Mouse (Mus musculus): ENCODE measurements around the gene Mrpl40. TPM values are rescaled to one million over a fixed set of nuclear protein-coding genes. Genes with fewer than 3 reads are reported as not detected.
A peak's percentile ranks its signal among the peaks of the same experiment; 100 is the strongest.
"Not testable (repeated sequence)": the region's sequence is repeated elsewhere in the genome, so short reads cannot be mapped to it uniquely, and the experiment has no call there.

The Mrpl40 gene
- total and polyA plus RNA-seq, 2 experiments from 2014 or later = 10.1 to 87.1 TPM

DNA sequence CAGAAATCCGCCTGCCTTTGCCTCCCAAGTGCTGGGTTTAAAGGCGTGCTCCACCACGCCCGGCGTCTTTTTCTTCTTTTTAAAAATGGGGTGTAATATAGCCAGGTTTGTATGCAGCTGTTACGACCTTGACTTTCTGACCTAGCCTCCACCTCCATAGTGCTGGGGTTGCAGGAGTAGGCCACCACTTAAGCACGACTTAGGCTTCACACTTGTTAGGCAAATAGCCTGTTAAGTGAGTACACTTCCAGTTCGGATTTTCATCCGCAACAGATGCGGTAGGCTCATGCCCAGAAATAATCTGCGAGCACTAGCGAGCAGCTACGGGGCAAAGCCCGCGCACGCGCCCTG, 596 bp downstream of the Mrpl40 start:
- Histone ChIP-seq H3K4me2 (ENCODE audit: low read depth, low read length) (peak overlapping the region; percentile 98), H3K27ac (ENCODE audit: low read depth) (peak overlapping the region; percentile 92), H3K27me3 (ENCODE audit: control insufficient read depth, insufficient read depth, low read length) (no peaks in the 10 kb centered on the region), H3K4me3 (ENCODE audit: low read depth, low read length) (peak overlapping the region; percentile 83), H3K36me3 (replicated peaks; ENCODE audit: control insufficient read depth, insufficient read depth, low read length) (peaks cover 36% of the 10 kb centered on the region), H3K9me3 (replicated peaks; ENCODE audit: control insufficient read depth, low read length) (no peaks in the 10 kb centered on the region), H3K4me1 (ENCODE audit: control insufficient read depth, insufficient read depth) (peaks cover 6% of the 10 kb centered on the region), H3K9ac (replicated peaks; ENCODE audit: low read depth, low read length) (peak overlapping the region; percentile 87)
- ATAC-seq (ENCODE audit: insufficient read depth, low read depth) = no peak; the same call in 1 of the 2 replicates
- under 1% methylated on average over 17 of the region's 17 CpGs for WGBS
- TF ChIP-seq CTCF (IDR thresholded peaks at IDR 0.05; ENCODE audit: low read depth) = no peak
- TF ChIP-seq EP300 (IDR thresholded peaks at IDR 0.05; ENCODE audit: low read depth) = no peak
- no peak for DNase-seq (ENCODE audit: low spot score)

DNA sequence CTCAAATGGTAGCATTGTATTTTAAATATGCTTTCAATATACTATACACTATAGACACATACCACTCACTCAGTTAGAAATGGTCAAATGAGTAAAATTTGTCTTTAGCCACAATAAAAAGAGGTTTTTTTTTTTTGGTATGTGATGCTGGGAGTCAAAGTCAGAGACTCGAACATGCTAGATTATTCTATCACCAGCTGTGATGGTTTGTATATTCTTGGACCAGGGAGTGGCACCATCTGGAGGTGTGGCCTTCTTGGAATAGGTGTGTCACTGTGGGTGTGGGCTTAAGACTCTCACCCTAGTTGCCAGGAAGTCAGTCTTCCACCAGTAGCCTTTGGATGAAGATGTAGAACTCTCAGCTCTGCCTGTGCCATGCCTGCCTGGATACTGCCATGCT, 6.2 kb downstream of the Mrpl40 start:
- H3K9ac ChIP-seq (replicated peaks; ENCODE audit: low read depth, low read length); H3K4me3 ChIP-seq (ENCODE audit: low read depth, low read length); H3K4me2 ChIP-seq (ENCODE audit: low read depth, low read length); H3K27ac ChIP-seq (ENCODE audit: low read depth); H3K9me3 ChIP-seq (replicated peaks; ENCODE audit: control insufficient read depth, low read length); H3K4me1 ChIP-seq (ENCODE audit: control insufficient read depth, insufficient read depth); ATAC-seq (ENCODE audit: insufficient read depth, low read depth); DNase-seq (ENCODE audit: low spot score); H3K27me3 ChIP-seq (ENCODE audit: control insufficient read depth, insufficient read depth, low read length): not testable (repeated sequence)
- H3K36me3 ChIP-seq (replicated peaks; ENCODE audit: control insufficient read depth, insufficient read depth, low read length) = peaks cover 38% of the 10 kb centered on the region
- 64% methylated on average over 1 of the region's 1 CpGs for WGBS

DNA sequence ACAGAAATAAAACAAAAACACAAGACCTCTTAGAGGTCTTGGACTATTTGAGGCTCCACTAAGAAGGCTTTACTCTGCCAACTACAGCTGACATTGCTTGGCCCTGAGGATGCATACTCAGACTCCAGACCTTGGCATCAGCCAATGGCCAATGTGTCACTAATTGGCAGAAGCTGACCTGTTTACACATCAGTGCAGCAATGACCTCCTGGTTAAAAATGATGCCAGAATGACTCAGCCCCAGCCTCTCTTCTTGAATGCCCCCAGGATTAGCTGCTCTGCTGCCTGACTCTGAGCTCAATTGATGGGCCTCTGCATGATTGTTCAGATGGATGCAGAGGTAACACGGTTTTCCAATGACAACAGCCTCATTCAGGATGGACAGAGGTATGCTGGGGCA, 16.5 kb downstream of the Mrpl40 start:
- WGBS = 52% methylated on average over 1 of the region's 1 CpGs
- no peak overlapping the region for H3K4me2 ChIP-seq (ENCODE audit: low read depth, low read length)
- H3K4me3 ChIP-seq (ENCODE audit: low read depth, low read length) = no peak overlapping the region
- DNase-seq (ENCODE audit: low spot score) = no peak
- H3K9me3 ChIP-seq (replicated peaks; ENCODE audit: control insufficient read depth, low read length) = 0 out of 2 replicates have a peak, but pooled peaks cover 3% of the 10 kb centered on the region
- H3K9ac ChIP-seq (replicated peaks; ENCODE audit: low read depth, low read length) = no peak overlapping the region
- no peaks in the 10 kb centered on the region for H3K27me3 ChIP-seq (ENCODE audit: control insufficient read depth, insufficient read depth, low read length)
- TF ChIP-seq EP300 (IDR thresholded peaks at IDR 0.05; ENCODE audit: low read depth) = no peak
- no peak for TF ChIP-seq CTCF (IDR thresholded peaks at IDR 0.05; ENCODE audit: low read depth)
- ATAC-seq (ENCODE audit: insufficient read depth, low read depth) = no peak; the same call in 1 of the 2 replicates
- H3K27ac ChIP-seq (ENCODE audit: low read depth) = no peak overlapping the region
- H3K4me1 ChIP-seq (ENCODE audit: control insufficient read depth, insufficient read depth) = no peaks in the 10 kb centered on the region
- H3K36me3 ChIP-seq (replicated peaks; ENCODE audit: control insufficient read depth, insufficient read depth, low read length) = no peaks in the 10 kb centered on the region

DNA sequence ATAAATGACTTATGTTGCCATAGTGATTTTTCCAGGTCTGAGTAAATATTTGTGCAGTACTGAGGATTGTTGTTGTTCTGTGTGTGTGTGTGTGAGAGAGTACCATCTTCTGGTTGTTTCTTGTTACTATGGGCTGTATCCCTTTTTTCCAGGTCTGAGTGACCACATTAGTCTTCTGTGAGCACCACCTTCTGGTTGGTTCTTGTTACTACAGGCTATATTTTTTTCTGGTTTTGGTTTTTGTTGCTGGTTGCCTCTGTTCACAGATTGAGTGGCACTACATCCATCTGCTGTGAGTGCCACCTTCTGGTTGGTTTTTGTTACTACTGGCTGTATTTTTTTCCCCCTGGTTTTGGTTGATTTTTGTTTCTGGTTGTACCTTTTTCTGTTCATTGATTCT, 18.1 kb downstream of the Mrpl40 start:
- peak; percentile 41; the same call in 1 of the 2 replicates for ATAC-seq (ENCODE audit: insufficient read depth, low read depth)
- Histone ChIP-seq H3K4me3 (ENCODE audit: low read depth, low read length) (no peak overlapping the region), H3K4me2 (ENCODE audit: low read depth, low read length) (no peak overlapping the region), H3K27ac (ENCODE audit: low read depth) (no peak overlapping the region), H3K36me3 (replicated peaks; ENCODE audit: control insufficient read depth, insufficient read depth, low read length) (no peaks in the 10 kb centered on the region), H3K9me3 (replicated peaks; ENCODE audit: control insufficient read depth, low read length) (0 out of 2 replicates have a peak, but pooled peaks cover 3% of the 10 kb centered on the region), H3K4me1 (ENCODE audit: control insufficient read depth, insufficient read depth) (no peaks in the 10 kb centered on the region), H3K9ac (replicated peaks; ENCODE audit: low read depth, low read length) (no peak overlapping the region), H3K27me3 (ENCODE audit: control insufficient read depth, insufficient read depth, low read length) (no peaks in the 10 kb centered on the region)
- TF ChIP-seq EP300 (IDR thresholded peaks at IDR 0.05; ENCODE audit: low read depth) (no peak), CTCF (IDR thresholded peaks at IDR 0.05; ENCODE audit: low read depth) (peak; percentile 42)
- DNase-seq (ENCODE audit: low spot score) = peak; percentile 50

DNA sequence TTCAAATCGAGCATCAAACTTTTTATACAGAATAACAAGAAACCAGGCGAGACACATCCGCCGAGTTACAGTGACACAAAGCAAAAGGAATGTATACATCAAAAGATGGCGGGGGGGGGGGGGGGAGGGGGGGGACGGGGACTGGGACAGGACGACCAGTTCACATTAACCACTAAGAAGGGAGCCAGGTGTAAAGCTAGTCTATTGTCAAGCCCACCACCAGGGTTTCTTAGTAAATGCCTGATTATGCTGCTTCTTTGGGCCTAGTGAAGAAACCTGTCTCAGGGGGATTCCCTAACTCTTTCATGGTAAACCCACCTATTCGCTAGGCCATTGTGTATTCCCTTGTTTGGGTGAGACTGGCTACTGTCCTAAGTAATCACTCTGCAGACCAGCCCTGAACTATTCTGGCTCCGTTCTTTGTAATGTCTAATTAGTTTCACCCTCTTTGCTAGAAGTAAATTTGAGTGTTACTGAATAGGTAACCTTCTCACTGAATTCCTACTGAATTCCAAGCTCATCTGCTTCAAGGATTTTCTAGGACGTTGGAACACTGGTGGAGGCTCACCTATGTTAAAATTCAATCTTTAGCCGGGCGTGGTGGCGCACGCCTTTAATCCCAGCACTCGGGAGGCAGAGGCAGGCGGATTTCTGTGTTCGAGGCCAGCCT, 27.0 kb downstream of the Mrpl40 start:
- not testable (repeated sequence) for H3K4me1 ChIP-seq (ENCODE audit: control insufficient read depth, insufficient read depth); ATAC-seq (ENCODE audit: insufficient read depth, low read depth); H3K36me3 ChIP-seq (replicated peaks; ENCODE audit: control insufficient read depth, insufficient read depth, low read length); H3K9ac ChIP-seq (replicated peaks; ENCODE audit: low read depth, low read length); H3K27me3 ChIP-seq (ENCODE audit: control insufficient read depth, insufficient read depth, low read length); H3K4me2 ChIP-seq (ENCODE audit: low read depth, low read length); DNase-seq (ENCODE audit: low spot score); H3K27ac ChIP-seq (ENCODE audit: low read depth); H3K4me3 ChIP-seq (ENCODE audit: low read depth, low read length); H3K9me3 ChIP-seq (replicated peaks; ENCODE audit: control insufficient read depth, low read length)
- 88% methylated on average over 16 of the region's 17 CpGs for WGBS

DNA sequence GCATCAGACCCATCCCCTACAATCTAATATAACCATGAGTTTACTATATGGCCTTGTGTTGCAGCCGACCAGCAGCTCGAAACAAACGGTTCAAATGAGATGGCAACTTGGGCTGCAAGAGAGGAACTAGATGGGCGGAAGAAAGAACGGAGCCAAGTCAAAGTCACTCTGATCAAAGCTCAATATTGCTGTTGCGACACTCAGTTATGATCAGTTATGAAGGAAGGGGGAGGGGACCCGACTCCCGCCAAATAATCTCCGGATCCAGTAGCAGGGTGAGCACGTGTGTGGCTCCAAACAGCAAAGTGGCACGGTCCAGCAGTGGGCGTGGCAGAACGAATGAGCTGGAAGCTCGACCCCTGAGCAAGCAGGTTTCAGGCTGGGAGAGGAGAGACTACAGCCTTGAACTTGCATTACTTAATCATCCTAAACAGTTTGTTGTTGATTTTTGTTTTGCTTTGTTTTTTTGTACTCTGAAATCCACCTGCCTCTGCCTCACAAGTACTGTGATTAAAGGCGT, 30.3 kb downstream of the Mrpl40 start:
- H3K4me3 ChIP-seq (ENCODE audit: low read depth, low read length) = no peak overlapping the region
- no peak for DNase-seq (ENCODE audit: low spot score)
- WGBS = 85% methylated on average over 15 of the region's 15 CpGs

More for the DNA sequence above, 30.3 kb downstream of the Mrpl40 start:
- H3K36me3 ChIP-seq (replicated peaks; ENCODE audit: control insufficient read depth, insufficient read depth, low read length) = no peaks in the 10 kb centered on the region
- no peak overlapping the region for H3K9ac ChIP-seq (replicated peaks; ENCODE audit: low read depth, low read length)
- H3K27me3 ChIP-seq (ENCODE audit: control insufficient read depth, insufficient read depth, low read length) = no peaks in the 10 kb centered on the region
- H3K4me1 ChIP-seq (ENCODE audit: control insufficient read depth, insufficient read depth) = no peaks in the 10 kb centered on the region
- H3K27ac ChIP-seq (ENCODE audit: low read depth) = no peak overlapping the region
- TF ChIP-seq EP300 (IDR thresholded peaks at IDR 0.05; ENCODE audit: low read depth) = no peak
- no peak for TF ChIP-seq CTCF (IDR thresholded peaks at IDR 0.05; ENCODE audit: low read depth)
- H3K4me2 ChIP-seq (ENCODE audit: low read depth, low read length) = no peak overlapping the region
- H3K9me3 ChIP-seq (replicated peaks; ENCODE audit: control insufficient read depth, low read length) = no peaks in the 10 kb centered on the region
- no peak for ATAC-seq (ENCODE audit: insufficient read depth, low read depth)
